Mouse (Mus musculus): ENCODE results near the gene Hist3h2ba.

DNA sequence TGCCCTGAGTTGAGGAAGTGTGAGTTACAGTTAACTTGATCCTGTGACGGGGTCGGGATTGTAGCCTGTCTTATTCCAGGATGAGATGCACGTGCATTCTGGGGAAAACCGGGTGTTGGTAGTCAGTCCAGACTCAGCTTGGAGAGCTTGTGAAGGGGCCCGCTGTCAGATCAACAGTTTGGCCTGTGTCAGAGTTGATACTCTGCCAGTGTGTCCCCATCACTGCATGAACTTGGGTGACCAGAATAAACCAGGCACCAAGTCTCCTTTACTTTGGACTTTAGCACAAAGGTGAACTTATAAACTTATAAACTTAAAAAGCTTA lies 29.9 kb downstream of the Hist3h2ba start:
- TF ChIP-seq GATA1 (IDR thresholded peaks at IDR 0.05; ENCODE audit: borderline replicate concordance, low read length) (no peak), FLI1 (IDR thresholded peaks at IDR 0.05; ENCODE audit: low read length) (no peak)

Measured in megakaryocyte, embryonic 14.5 days (primary cell).